Mouse (Mus musculus): Measurements from ENCODE around the gene Atxn7l1. TPM values are rescaled to one million over a fixed set of nuclear protein-coding genes. Genes with fewer than 3 reads are reported as not detected.

Atxn7l1 gene
- 11.1 and 11.4 TPM in 2 replicates for polyA plus RNA-seq (2016; fragmentation: Nextera tagmentation; extraction: Ambion mirVana)

- Histone ChIP-seq H3K9ac (peak within 1 kb of the TSS; percentile 93), H3K4me2 (peak within 1 kb of the TSS; percentile 87), H3K9me3 (replicated peaks) (no peaks in the 10 kb centered on the region), H3K4me3 (peak within 1 kb of the TSS; percentile 70), H3K27ac (ENCODE audit: poor library complexity, severe bottlenecking) (peak within 1 kb of the TSS; percentile 66), H3K27me3 (replicated peaks) (peaks cover 18% of the 10 kb centered on the region), H3K4me1 (replicated peaks) (peaks cover 19% of the 10 kb centered on the region), H3K36me3 (no peaks in the 10 kb centered on the region)
- WGBS: under 1% methylated on average over 52 of the region's 54 CpGs
- ATAC-seq (ENCODE audit: insufficient number of reproducible peaks, low FRiP score): peak; percentile 95
Measured at GRCm38 (mm10) chr12:33147497-33148267, at the start of gene Atxn7l1. Gene Atxn7l1 (plus strand): TSS chr12:33147693.

GRCm38 (mm10) chr12:33101627-33102026 lies 45.9 kb upstream of the Atxn7l1 start:
- Histone ChIP-seq H3K27me3 (replicated peaks) (no peaks in the 10 kb centered on the region; the same call in 1 of the 2 replicates), H3K4me2 (no peak overlapping the region), H3K4me1 (replicated peaks) (peaks cover 4% of the 10 kb centered on the region; the same call in 1 of the 2 replicates), H3K9ac (no peak overlapping the region), H3K4me3 (no peak overlapping the region), H3K9me3 (replicated peaks) (no peaks in the 10 kb centered on the region), H3K36me3 (no peaks in the 10 kb centered on the region), H3K27ac (ENCODE audit: poor library complexity, severe bottlenecking) (no peak overlapping the region)
- 77% methylated on average over 8 of the region's 8 CpGs for WGBS
- no peak for ATAC-seq (ENCODE audit: insufficient number of reproducible peaks, low FRiP score)

GRCm38 (mm10) chr12:33102342-33103115 lies 45.0 kb upstream of the Atxn7l1 start:
- Histone ChIP-seq H3K4me2 (no peak overlapping the region), H3K4me3 (no peak overlapping the region), H3K36me3 (no peaks in the 10 kb centered on the region), H3K27me3 (replicated peaks) (no peaks in the 10 kb centered on the region; the same call in 1 of the 2 replicates), H3K4me1 (replicated peaks) (peaks cover 4% of the 10 kb centered on the region; the same call in 1 of the 2 replicates), H3K9ac (no peak overlapping the region), H3K9me3 (replicated peaks) (no peaks in the 10 kb centered on the region), H3K27ac (ENCODE audit: poor library complexity, severe bottlenecking) (no peak overlapping the region)
- 69% methylated on average over 15 of the region's 15 CpGs for WGBS
- no peak for ATAC-seq (ENCODE audit: insufficient number of reproducible peaks, low FRiP score)

- no peaks in the 10 kb centered on the region; the same call in 1 of the 2 replicates for H3K27me3 ChIP-seq (replicated peaks)
- H3K9ac ChIP-seq: no peak overlapping the region
- WGBS: 35% methylated on average over 4 of the region's 4 CpGs
- no peak overlapping the region for H3K4me2 ChIP-seq
- no peaks in the 10 kb centered on the region for H3K9me3 ChIP-seq (replicated peaks)
- no peak for ATAC-seq (ENCODE audit: insufficient number of reproducible peaks, low FRiP score)
- H3K4me3 ChIP-seq: no peak overlapping the region
- H3K36me3 ChIP-seq: no peaks in the 10 kb centered on the region
- H3K27ac ChIP-seq (ENCODE audit: poor library complexity, severe bottlenecking): peak overlapping the region; percentile 2; the same call in 1 of the 2 replicates
- peaks cover 4% of the 10 kb centered on the region; the same call in 1 of the 2 replicates for H3K4me1 ChIP-seq (replicated peaks)
Measured at GRCm38 (mm10) chr12:33105724-33106123, 41.8 kb upstream of the Atxn7l1 start.

GRCm38 (mm10) chr12:33106438-33107167 lies 40.9 kb upstream of the Atxn7l1 start:
- H3K27me3 ChIP-seq (replicated peaks): no peaks in the 10 kb centered on the region; the same call in 1 of the 2 replicates
- no peak overlapping the region for H3K9ac ChIP-seq
- no peaks in the 10 kb centered on the region for H3K36me3 ChIP-seq
- peaks cover 11% of the 10 kb centered on the region for H3K4me1 ChIP-seq (replicated peaks)
- ATAC-seq (ENCODE audit: insufficient number of reproducible peaks, low FRiP score): no peak
- no peak overlapping the region for H3K4me2 ChIP-seq
- H3K27ac ChIP-seq (ENCODE audit: poor library complexity, severe bottlenecking): no peak overlapping the region
- 82% methylated on average over 10 of the region's 10 CpGs for WGBS
- H3K9me3 ChIP-seq (replicated peaks): no peaks in the 10 kb centered on the region
- H3K4me3 ChIP-seq: no peak overlapping the region

GRCm38 (mm10) chr12:33109531-33109930 lies 38.0 kb upstream of the Atxn7l1 start:
- Histone ChIP-seq H3K36me3 (no peaks in the 10 kb centered on the region), H3K27me3 (replicated peaks) (no peaks in the 10 kb centered on the region; the same call in 1 of the 2 replicates), H3K9me3 (replicated peaks) (no peaks in the 10 kb centered on the region), H3K4me3 (no peak overlapping the region), H3K9ac (no peak overlapping the region), H3K27ac (ENCODE audit: poor library complexity, severe bottlenecking) (no peak overlapping the region), H3K4me1 (replicated peaks) (peaks cover 16% of the 10 kb centered on the region), H3K4me2 (no peak overlapping the region)
- no peak for ATAC-seq (ENCODE audit: insufficient number of reproducible peaks, low FRiP score)

GRCm38 (mm10) chr12:33110894-33111471 lies 36.5 kb upstream of the Atxn7l1 start:
- H3K27ac ChIP-seq (ENCODE audit: poor library complexity, severe bottlenecking): 0 out of 2 replicates have a peak overlapping the region, but pooled peaks have one; percentile 23
- WGBS: 29% methylated on average over 14 of the region's 14 CpGs
- peak overlapping the region; percentile 32; the same call in 1 of the 2 replicates for H3K4me2 ChIP-seq
- no peaks in the 10 kb centered on the region for H3K36me3 ChIP-seq
- H3K9ac ChIP-seq: no peak overlapping the region; the same call in 1 of the 2 replicates
- H3K9me3 ChIP-seq (replicated peaks): no peaks in the 10 kb centered on the region
- no peak overlapping the region for H3K4me3 ChIP-seq
- ATAC-seq (ENCODE audit: insufficient number of reproducible peaks, low FRiP score): no peak
- H3K27me3 ChIP-seq (replicated peaks): no peaks in the 10 kb centered on the region
- peaks cover 12% of the 10 kb centered on the region for H3K4me1 ChIP-seq (replicated peaks)

GRCm38 (mm10) chr12:33118624-33119301 lies 28.7 kb upstream of the Atxn7l1 start:
- 28% methylated on average over 15 of the region's 15 CpGs for WGBS
- no peak for ATAC-seq (ENCODE audit: insufficient number of reproducible peaks, low FRiP score)
- Histone ChIP-seq H3K4me1 (replicated peaks) (no peaks in the 10 kb centered on the region), H3K27ac (ENCODE audit: poor library complexity, severe bottlenecking) (no peak overlapping the region), H3K27me3 (replicated peaks) (0 out of 2 replicates have a peak, but pooled peaks cover 3% of the 10 kb centered on the region), H3K36me3 (no peaks in the 10 kb centered on the region), H3K9ac (no peak overlapping the region), H3K4me3 (peak overlapping the region; percentile 20), H3K9me3 (replicated peaks) (no peaks in the 10 kb centered on the region), H3K4me2 (peak overlapping the region; percentile 52)

- Histone ChIP-seq H3K9me3 (replicated peaks) (no peaks in the 10 kb centered on the region), H3K4me2 (no peak overlapping the region), H3K36me3 (no peaks in the 10 kb centered on the region), H3K9ac (no peak overlapping the region), H3K27ac (ENCODE audit: poor library complexity, severe bottlenecking) (no peak overlapping the region), H3K27me3 (replicated peaks) (no peaks in the 10 kb centered on the region), H3K4me1 (replicated peaks) (peaks cover 9% of the 10 kb centered on the region), H3K4me3 (no peak overlapping the region)
- WGBS: 54% methylated on average over 9 of the region's 9 CpGs
- ATAC-seq (ENCODE audit: insufficient number of reproducible peaks, low FRiP score): no peak
Measured at GRCm38 (mm10) chr12:33125594-33126227, 21.8 kb upstream of the Atxn7l1 start.

GRCm38 (mm10) chr12:33126243-33126642 lies 21.2 kb upstream of the Atxn7l1 start:
- Histone ChIP-seq H3K4me2 (no peak overlapping the region), H3K27ac (ENCODE audit: poor library complexity, severe bottlenecking) (no peak overlapping the region), H3K4me1 (replicated peaks) (peaks cover 9% of the 10 kb centered on the region), H3K4me3 (no peak overlapping the region), H3K9ac (no peak overlapping the region), H3K36me3 (no peaks in the 10 kb centered on the region), H3K27me3 (replicated peaks) (no peaks in the 10 kb centered on the region), H3K9me3 (replicated peaks) (no peaks in the 10 kb centered on the region)
- ATAC-seq (ENCODE audit: insufficient number of reproducible peaks, low FRiP score): no peak

Measured in heart, embryonic 12.5 days (tissue).